Mouse (Mus musculus) spleen, adult 12 weeks (tissue): ENCODE results near the gene Nln.

ENCODE experiments used
- DNase-seq: peaks from one replicate; pipeline ENCODE4 v3.0.0; 2022; ENCODE audit warnings: low spot score

The Nln gene

DNA sequence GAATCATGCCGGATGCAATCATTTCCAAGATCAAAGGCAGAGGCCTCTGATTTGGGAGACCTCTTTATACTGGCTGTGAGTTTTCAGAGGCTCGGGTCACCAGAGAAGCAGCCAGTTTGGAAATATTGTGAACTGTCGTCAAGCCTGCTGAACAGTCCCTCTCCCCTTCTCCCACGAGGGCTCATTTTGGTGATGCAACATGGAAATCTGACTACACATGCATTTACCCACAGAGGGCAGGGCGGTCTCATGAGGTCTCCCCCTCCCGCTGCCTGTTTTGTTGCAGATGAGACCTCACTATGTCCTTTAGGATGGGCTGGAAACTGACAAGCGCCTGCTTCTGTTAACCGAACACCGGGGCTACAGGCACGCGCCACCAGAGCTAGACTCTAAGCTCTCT is 95.4 kb downstream of the Nln start:
- no peak for DNase-seq

DNA sequence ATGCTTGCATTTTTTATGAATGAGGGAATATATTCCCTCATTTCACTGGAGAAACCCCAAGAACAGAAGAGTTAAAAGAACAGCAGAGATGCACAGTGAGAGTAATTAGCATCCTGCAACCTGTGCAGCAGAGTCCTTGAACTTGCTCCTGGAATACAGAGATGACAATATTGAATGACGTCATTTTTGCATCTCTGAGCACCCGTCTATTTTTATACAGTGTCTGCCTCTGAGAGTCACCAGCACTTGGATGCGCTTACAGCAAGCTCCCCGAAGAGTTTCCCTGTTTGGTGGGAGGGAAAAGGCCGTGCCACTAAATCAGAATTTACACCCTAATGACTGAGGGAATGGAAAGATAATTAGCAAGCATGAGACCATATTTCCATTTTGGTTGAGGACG is 96.0 kb downstream of the Nln start:
- no peak for DNase-seq

DNA sequence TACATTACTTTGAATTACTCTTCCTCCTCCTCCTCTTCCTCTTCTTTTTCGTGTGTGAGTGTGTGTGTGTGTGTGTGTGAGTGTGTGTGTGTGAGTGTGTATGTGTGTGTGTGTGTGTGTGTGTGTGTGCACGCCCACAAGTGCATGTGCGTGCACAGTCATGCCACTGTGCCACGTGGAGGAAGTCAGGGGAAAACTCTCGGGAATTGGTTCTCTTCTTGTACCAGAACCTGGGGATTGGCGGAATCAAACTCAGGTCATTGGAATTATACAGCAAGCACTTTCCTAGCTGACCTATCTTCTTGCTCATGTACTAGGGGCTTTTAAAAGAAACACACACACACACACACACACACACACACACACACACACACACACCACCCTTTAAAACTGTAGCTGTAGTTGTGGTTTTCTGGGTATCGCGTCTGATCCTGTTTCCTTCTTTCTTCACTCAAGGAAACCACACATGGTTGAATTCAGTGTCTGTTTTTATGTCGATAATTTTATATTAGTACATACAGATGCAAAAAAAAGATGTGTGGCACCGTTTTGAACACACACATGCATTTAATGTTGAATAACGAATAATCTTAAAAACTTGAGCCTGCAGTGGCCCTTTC is 97.1 kb downstream of the Nln start:
- no peak for DNase-seq

DNA sequence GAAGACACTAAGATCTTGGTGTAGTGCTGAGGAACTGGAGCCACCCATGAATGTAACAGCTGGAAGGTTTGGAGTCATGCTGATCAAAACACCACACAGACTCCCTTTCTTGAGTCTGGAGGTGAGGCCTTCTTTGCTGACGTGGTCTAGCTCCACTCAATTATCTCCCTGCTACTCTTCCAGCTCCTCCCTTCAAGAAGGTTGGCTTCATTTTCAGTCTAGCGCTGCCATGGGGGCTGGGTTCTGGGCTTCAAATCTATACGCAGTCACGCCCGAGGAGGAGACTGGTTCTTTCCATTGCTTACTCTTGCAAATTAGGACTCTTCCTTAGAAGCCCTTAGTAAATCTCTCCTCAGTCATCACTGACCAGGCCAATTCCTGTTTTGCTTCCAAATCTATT is 98.1 kb downstream of the Nln start:
- DNase-seq, result no peak

DNA sequence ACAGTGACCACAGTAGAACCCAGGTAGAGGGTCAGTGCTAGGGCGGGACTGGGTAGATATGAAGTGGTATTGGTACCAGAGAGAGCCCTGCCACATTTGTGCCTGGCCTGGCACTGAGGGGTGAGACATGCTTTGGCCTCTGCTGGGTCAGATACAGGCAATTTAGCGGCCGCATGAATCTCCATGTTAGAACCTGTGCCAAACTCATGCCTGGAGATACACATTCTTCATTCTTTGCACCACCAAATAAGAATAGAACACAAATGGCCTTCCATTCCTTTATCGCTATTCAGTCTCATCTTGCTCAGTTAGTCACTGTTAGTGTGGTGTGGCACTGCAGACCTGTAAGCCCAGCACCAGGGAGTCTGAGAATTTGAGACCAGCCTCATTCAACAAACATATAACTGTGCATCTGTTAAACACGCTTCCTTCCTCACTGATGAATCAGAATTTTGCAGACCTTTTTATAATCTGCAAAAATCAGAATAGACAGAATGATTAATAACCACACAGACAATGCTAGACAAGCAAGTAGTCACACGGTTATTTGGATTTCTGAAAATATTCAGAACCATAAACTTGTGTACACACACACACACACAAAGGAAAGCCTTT is 104.1 kb downstream of the Nln start:
- no peak for DNase-seq

DNA sequence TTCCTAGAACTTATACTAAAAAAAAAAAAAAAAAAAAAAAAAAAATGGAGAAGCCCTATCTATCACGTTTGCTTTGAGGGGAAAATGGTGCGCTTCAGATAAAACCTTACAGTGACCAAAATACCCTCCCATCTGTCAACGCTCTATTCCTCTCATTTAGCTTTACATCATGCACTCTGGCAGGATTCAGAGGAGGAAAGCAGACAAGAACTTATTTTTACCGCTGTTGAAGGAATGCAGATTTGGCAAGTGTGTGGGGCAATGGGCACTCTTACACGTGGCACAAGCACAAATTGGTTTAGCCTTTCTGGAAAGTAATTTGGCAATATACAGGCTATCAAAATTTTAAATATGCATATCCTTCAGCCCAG is 115.3 kb downstream of the Nln start:
- DNase-seq, result no peak

DNA sequence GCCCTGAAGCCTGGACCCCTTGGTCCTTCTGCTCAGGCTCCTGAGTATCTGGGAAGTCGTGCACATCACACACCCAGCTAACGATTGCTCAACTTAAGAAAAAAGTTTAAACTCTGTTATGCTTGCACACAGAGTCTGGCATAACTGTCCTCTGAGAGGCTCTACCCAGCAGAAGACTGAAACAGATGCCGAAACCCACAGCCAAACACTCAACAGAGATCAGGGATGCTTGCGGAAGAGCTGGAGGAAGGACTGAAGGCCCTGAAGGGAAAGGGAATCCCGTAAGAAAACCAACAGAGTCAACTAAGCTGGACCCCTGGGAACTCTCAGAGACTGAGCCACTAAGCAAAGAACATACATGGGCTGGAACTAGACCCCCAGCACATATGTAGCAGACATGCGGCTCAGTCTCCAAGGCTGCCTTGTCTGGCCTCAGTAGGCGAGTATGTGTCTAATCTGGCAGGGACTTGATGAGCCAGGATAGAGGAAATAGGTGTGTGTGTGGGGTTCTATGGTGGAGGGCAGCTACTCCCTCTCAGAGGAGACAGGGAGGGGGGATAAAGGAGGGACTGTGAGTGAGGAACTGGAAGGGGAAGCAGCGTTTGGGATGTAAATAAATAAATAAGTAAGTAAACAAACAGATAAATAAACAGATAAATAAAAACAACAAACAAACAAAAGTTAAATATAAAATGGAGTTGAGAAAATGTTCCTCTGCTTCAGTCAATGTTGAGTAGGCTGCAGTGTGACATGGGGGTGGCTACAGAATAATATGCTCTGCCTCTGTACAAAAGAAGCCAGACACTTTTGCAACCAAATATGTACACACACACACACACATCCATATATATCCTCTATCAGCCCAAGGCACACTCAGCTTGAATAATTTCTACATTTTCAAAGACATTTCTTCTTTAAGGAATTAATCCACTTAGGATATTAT is 116.0 kb downstream of the Nln start:
- no peak for DNase-seq

DNA sequence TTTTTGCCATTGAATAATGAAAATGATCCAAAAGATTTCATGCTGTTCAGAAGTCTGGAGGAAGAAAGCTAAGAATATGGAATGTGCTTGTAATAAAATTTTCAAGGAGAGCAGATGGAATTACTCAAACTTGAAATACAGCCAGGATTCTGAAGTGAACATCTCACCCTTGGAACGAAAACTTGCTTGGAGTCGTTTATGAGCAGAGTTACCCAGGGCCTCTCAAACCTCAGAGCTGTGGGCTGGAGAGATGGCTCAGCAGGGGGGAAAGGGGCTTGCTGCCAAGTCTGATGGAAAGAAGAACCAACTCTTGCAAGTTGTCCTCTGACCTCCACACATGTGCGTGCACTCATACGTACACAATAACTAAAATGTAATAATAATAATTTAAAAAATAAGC is 122.8 kb downstream of the Nln start:
- DNase-seq, result no peak

DNA sequence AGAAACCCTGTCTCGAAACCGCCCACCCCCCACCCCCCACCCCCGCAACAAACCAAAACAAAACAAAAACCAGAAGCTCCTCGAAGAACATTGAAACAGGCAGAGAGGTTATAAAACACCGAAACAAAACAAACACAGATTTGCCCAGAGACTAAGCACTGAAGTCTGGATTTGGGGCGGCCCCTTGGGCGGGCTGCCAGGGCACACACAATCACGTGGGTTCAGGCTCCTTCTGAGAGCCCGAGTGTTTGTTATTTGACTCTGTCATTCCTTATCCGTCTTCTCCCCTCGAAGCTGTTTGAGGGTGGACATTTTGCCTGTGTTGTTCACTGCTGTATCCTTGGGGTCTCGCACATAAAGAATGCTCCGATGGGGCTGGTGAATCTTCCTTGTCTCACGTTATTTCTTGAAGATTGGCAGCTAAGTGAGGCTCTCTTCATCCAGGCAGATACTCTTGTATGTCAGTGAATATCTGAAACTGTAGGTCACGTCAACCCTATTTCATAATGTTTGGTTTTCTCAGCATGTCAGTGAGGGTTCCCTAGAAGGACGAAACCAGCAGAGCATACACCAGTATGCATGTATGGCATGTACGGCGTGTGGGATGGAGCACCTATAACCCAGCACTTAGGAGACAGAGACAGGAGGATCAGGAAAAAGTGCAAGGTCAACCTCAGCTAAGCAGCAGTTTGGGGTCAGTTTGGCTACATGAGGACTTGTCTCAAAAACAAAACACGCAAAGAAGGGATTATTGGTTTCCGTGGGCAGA is 123.7 kb downstream of the Nln start:
- DNase-seq, result no peak

DNA sequence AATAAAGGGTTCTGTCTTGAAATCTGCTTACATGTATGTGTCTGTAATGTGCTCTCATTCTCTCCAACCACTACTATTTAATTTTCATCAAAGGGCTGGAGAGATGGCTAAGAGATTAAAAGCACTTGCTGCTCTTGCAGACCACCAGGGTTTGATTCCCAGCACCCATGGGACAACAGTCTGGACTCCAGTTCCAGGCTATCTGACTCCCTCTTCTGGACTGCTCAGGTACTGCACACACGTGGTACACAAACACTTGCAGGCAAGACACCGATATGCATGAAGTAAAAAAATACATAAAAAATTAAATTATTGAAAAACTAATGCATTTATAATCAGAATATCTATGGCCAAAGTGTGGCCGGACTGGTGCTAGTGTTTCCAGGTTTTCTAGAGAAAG is 127.0 kb downstream of the Nln start:
- DNase-seq, result no peak

DNA sequence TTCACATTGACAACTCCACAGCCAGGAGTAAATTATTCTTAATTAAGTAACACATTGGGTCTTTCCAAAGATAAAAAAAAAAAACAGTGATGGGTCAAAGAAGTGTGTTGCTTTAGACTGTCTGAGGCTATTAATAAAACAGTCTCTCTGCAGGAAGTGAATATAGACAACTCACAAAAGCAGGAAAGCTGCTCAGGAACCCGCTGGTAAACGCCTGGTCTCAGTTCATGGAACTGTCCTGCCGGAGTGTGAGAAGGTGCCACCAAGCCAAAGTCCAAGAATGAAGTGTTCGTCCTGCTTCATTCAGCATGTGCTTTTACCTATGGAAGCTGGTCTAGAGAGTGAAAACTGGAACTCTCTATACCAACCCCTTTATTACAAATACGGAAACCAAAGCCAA is 129.0 kb downstream of the Nln start:
- no peak for DNase-seq

DNA sequence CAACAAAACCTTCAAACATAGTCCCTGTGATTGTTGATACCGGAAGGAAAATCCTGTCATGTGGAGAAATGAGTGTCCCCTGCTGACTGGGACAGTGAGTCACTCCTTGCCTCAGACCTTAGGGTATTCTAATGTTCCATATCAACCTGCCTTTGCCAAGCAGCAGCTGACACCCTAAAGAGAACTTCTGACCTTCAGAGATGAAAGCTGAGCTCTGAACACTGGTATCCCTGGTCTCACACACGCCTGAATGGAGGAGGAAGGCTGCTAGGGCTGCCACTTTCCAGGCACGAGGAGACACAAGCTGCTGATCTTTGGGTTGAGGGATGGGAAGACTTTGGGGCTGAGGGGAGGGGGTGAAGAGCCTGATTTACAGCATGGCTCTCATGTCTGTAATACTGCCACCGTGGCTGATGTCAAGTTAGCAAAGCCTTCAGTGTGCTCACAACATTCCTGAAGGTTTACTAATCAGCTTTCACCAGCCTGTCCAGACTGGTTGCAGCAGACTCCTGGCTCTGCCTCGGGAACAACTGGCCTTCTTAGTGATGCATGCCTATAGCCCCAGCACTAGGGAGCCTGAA is 131.0 kb downstream of the Nln start:
- DNase-seq, result no peak

DNA sequence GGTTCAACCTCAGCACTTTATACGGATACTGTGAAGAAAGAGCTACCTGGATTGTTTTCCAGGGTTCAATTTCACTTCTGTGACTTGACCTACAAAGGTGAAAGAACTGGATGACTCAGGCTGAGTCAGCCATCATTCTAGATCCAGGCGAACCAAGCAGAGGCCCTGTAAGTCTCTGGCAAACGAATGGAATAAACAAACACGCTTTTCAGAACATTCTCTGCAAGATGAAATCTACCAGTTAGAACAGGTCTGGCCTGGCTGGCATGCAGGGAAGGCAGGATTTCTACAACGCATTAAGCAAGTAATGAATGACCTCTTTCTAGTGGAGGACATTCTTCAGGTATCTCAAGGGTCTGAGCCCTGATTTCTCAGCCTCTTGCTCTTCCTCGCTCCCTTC is 131.6 kb downstream of the Nln start:
- DNase-seq, result no peak

DNA sequence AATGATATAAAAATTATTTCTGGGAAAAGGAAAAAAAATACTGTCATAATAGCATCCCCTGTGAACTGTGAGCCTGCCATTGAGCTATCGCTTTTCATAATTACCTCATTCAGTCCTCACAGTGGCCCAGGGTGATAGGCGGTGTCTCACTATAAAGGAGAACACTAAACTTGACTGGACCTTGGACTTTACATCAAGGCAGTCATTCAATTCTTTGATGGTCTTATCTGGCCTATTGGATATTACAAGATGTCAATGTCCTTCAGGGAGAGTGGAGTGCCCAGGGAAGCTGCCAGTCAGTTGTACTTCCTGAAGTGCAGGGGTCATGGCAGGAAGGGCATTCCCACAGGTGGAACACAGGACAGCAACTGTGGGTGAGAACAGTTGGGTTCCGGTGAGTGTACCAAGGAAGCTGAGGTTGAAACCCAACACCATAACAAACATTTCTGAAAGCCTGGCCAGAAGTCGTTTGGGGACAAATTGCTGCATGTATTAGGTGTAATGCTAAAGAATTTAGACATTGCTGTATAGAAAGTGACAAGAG is 133.2 kb downstream of the Nln start:
- no peak for DNase-seq

DNA sequence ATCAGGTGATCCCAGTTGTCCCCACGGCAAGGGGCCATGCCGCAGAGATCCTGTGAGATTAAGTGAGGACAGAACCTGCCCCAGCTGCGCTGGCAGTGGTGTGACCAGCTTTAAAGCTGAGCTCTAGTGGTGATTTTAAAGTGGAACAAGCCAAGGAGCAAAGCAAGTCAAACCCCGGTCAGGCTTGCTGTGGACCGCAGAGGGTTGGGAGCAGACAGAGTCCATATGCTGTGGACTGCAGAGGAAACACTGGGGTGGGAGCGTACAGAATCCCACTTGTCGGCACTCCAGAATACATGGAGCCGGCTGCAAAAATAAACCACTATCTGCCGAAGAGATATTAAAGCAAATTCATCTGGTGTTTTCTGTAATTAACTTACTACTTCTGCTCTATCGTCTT is 134.3 kb downstream of the Nln start:
- no peak for DNase-seq

DNA sequence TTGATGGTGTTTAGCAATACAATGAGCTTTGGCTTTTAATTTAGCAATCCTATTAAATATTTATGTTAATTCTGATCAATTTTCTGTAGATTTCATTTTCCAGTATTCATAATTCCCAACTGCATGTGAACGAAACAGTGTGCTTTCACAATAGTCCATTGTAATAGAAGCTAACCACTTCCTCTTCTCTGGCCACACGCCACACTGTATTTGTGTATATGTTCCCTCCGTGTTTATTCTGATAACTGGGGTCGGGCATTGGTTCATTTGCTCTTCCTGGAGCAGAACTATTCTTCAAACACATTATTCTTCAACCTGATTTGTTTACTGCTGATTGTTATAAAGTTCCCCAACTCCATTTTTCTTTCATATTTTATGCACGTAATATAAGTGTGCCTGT is 135.4 kb downstream of the Nln start:
- DNase-seq, result no peak
